Mouse (Mus musculus) ovary, postnatal 10 days (tissue): Measurements from ENCODE around the gene Trcg1.

Experiments
- DNase-seq: peaks from one replicate; pipeline ENCODE4 v3.0.0; 2022; ENCODE audit warnings: low spot score

The Trcg1 gene

DNA sequence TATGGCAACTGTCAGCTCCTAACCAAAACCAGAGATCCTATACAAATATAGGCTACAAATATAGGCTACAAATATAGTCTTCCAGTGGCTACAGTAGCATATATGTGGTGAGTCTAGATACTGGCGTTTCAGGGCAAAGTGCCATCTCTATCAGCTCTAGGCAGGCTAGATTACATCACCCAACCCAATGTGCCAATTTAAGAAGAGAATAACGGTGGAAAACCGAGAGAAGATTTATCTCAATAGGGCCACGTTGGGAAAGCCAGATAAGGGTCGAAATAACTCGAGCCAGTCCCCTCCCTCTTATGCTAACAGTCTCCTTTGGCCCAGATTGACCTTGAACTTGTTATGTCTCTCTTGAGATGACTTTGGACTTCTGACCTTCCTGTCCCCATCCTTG, 3.2 kb upstream of the Trcg1 start:
- no peak for DNase-seq

GRCm38 (mm10) chr9:57233767-57234166, 2.6 kb upstream of the Trcg1 start:
- DNase-seq = no peak

- no peak for DNase-seq
Measured at GRCm38 (mm10) chr9:57237705-57238104, 1.3 kb downstream of the Trcg1 start.

GRCm38 (mm10) chr9:57238220-57238619, 1.9 kb downstream of the Trcg1 start:
- DNase-seq = no peak

DNA sequence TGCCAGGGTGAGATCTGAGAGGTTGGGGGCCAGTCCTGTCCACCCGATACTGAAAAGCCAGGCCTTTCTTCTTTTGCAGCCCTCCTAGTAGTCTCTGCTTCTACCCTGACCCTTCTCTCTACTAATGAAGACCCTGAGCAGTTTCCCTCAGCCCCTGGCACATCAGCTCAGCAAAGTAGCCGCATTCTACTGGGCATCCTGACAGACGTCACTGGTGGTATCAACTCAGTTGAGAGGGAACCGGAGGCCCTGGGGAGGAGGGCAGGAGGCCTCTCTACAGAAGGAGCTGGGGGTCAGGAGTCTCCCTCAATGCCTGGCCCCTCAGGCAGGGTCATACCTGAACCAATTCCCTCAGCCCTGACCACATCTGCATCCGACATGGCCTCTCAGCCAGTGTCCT, 4.8 kb downstream of the Trcg1 start:
- DNase-seq = no peak

- DNase-seq = no peak
Measured at GRCm38 (mm10) chr9:57242916-57243315, 6.6 kb downstream of the Trcg1 start.

GRCm38 (mm10) chr9:57244106-57244685, 7.8 kb downstream of the Trcg1 start:
- no peak for DNase-seq

GRCm38 (mm10) chr9:57246482-57246881, 10.1 kb downstream of the Trcg1 start:
- DNase-seq = no peak

DNA sequence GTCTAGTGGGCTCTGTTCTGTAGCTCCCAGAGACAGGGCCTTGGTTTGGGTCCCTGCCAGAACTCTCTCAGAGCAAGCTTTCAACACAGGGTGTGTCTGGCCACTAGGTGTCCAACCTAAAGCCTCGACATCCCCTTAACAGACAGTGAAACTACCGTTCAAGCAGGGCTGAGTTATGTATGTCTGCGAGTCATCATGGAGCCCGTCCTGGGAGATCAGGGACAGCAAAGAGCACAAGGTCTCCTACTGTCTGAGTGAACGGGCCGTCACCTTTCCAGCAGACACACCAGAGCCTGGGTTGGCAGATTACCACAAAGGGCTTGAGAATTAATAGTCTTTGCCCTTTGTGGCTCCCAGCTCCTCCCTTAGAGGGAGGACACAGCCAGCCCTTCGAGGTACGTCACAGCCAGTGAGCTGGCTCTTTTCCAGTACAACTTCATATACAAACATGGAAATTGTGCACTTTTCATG, 10.9 kb downstream of the Trcg1 start:
- DNase-seq = no peak

DNA sequence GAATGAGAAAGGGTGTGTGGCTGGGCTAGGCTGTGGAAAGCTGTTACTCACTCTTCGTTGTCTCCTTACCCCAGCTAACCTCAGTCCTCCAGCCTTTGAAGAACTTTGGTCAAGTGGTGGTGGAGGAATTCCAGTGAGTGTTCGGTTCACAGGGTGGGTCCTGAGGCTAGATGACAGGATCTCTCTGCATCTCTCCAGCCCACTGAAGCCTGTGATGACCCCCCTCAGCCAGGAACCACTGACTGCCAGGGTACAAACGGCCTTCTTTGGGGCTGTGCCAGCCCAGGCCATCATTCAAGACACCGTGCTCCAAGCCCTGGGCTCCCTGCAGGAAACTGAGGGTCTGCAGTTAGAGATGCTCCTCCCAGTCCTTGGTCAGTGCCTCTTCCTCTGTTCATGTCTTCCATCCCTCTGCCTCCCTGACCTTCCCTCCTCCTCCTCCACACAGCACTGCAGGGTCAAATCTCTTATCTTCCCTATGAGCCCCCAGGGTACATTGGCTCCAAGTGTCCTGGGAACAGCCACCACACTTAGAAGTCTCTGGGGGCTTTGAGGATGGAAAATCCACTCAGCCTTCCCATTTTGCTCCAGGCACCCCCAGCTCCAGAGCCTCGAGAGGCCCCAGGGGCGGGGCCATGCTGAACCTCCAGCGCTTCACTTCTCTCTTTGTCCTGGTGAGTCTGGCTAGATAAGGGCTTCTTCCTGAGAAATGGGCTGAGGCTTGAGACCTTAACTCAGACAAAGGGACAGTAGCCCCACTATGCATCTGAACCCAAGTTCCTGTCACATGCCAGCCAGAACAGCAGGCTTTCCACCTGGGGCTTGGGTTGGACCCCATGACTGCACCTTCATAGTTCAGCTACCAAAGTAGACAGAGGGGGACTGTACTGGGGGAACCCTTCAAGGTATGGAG, 11.9 kb downstream of the Trcg1 start:
- DNase-seq = no peak

- no peak for DNase-seq
Measured at GRCm38 (mm10) chr9:57250026-57250425, 13.7 kb downstream of the Trcg1 start.

GRCm38 (mm10) chr9:57251139-57251538, 14.8 kb downstream of the Trcg1 start:
- DNase-seq = no peak

DNA sequence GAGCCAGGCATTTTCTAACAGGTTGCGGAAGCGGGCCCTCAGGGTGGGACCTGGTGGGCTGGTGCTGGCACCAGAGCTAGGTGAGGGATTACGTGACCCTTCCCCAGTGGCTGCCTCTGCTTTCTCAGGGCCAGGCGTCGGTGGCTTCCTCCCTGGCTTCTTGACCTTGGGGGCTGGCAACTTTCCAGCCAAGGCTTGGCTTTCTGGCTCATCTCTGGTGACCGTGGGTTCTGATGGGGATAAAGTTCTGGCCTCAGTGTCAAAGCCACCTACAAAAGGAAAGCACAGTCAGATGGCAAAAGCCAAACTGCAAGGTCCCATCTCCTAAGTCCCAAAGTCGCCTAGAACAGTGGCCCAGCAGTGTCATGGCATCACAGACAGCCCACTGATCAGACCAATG, 17.7 kb downstream of the Trcg1 start:
- no peak for DNase-seq

DNA sequence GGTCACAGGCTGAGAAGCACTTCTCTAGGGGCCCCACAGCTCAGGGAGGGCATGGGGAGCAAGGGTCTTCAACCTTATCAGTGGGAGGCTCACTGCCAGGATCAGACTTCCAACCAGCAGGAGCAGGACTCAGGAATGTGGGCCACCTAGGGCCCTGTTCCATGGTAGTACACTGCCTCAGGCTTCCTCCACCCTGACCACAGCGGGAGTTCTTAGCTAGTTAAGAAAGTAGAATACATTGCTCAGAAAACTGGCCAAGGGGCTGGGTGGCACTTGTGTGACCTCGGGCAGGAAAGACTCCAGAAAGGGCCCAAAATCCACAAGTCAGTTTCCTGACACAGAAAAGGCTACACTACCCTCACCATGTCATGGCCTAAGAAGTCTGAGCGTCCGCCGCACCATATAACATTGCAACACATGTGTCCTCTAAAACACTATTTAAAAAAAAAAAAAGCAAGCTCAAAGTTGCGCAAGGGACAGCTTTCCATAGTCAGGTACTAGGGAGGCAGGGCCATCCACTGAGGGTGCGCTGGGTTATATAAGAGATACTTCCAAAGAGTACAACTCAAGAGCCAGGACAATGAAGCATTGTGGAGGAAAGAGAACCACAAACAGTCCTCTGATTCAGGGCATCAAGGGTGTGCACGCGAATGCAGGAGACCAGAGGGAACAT, 18.6 kb downstream of the Trcg1 start:
- DNase-seq = no peak

- no peak for DNase-seq
Measured at GRCm38 (mm10) chr9:57256309-57256708, 20.0 kb downstream of the Trcg1 start.

- no peak for DNase-seq
Measured at GRCm38 (mm10) chr9:57256861-57257260, 20.5 kb downstream of the Trcg1 start.

DNA sequence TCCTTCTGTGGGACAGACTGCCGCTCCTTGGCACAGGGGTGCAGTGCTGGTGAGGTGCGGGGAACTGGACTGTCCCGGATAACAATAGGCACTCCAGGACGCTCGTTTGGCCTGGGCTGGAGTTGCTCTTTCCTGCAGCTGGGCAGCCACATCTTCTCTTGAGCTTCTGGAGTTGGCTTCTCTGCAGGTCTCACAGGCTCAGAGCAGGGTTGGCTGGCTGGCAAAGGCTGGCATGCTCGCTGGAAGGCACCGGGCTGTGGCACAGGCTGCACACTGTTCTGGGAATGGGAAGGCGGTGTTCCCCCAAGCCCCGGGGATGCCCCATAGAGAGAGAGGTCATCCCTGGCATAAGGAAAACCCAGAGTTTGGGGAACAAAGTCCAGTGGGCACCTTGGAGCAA, 21.3 kb downstream of the Trcg1 start:
- DNase-seq = no peak

GRCm38 (mm10) chr9:57259736-57260135, 23.4 kb downstream of the Trcg1 start:
- DNase-seq = peak; percentile 93

DNA sequence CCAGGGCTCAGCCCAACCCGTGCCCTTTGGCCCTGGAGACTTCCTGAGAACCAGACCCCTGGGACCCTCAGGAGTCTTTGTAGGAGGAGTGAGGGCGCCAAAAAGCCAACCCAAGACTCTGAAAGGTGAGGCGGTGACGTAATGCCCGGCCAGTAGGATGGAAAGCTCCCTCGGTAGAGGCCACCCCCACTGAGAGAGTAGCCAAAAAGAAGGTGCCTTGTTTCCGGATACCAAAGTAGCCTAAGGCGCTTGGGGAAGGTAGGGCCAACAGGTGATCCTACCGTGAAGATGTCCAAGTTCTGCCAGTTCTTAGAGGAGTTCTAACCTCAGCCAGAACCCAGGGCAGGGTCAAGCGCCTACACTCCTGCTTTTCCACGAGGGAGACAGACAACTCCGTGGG, 24.6 kb downstream of the Trcg1 start:
- no peak for DNase-seq

- peak; percentile 45 for DNase-seq
Measured at GRCm38 (mm10) chr9:57261516-57261912, 25.2 kb downstream of the Trcg1 start.

DNA sequence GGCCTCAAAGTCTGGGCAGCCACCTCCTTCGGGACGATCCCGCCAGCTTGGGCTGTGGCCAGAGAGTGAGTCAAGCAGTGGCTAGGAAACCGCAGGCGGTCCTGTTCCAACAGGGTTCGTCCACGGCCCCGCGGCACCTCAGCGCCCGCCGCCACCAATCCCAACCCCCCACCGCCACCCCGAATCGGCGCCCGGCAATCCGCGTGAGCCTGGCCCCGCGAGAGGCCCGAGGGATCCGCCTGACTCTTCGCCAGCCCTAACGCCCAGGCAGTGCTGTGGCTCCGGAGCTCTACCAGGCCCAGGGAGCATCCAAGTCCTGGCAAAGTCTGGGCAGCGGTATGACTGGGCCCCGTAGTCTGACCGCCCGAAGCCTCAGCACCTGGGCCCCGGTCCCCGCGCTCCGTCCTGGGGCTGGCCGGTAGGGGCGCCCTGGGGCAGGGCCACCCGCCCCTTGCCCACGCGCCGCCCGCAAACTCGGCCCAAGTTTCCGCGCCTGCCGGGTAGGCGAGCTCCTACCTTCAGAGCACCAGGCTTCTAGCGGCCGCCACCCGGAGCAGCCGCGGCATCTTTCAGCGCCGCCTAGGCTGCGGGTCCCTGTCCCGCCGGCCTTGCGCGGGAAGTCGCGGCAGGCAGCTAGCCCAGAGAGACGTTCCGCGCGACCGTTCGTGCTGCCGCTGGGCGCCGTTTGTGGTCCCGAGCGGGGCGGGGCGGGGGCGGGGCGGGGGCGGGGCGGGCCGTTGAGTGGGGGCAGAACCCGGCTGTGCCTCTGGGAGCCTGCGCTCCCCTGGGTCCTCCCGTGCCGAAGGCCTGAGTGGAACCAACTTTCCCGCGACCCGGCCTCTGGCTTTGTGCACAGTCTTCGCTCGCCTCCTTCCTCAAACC, 25.8 kb downstream of the Trcg1 start, which contains the start of gene 1700017B05Rik:
TSS of gene 1700017B05Rik (minus strand) at position 700 of the 882 bp plus-strand sequence.
- peak; percentile 68 for DNase-seq
